Mouse (Mus musculus) stomach, postnatal 0 days (tissue): ENCODE data around the gene 4930523C07Rik. TPM values are rescaled to one million over a fixed set of nuclear protein-coding genes. Genes with fewer than 3 reads are reported as not detected.

ENCODE experiments used
- ATAC-seq: fragments of 200-750 bp; cut with Nextera tagmentation; 2 replicates; pipeline ENCODE4 v1.8.0; 2017; ENCODE audit not compliant: low FRiP score, low TSS enrichment
- DNase-seq: peaks from one replicate; pipeline ENCODE4 v3.0.0-alpha.2; 2016; ENCODE audit warnings: low spot score
- H3K27ac ChIP-seq: fragments of 300-500 bp; sonication (generic); replicated peaks from 2 replicates; pipeline ENCODE4 v1.5.1; 2014; ENCODE audit warnings: mild to moderate bottlenecking, control low read depth
- H3K27me3 ChIP-seq: fragments of 300-500 bp; sonication (generic); 2 replicates; pipeline ENCODE4 v1.6.1; 2014; ENCODE audit warnings: low read length; ENCODE audit not compliant: control insufficient read depth, insufficient read depth
- H3K36me3 ChIP-seq: fragments of 300-500 bp; sonication (generic); 2 replicates; pipeline ENCODE4 v1.6.1; 2014; ENCODE audit warnings: low read length, mixed read lengths; ENCODE audit not compliant: control insufficient read depth, insufficient read depth
- H3K4me1 ChIP-seq: fragments of 300-500 bp; sonication (generic); replicated peaks from 2 replicates; pipeline ENCODE4 v1.6.1; 2014; ENCODE audit warnings: antibody characterized with exemption; ENCODE audit not compliant: control insufficient read depth, insufficient read depth
- H3K4me2 ChIP-seq: fragments of 300-500 bp; sonication (generic); replicated peaks from 2 replicates; pipeline ENCODE4 v1.6.1; 2014; ENCODE audit warnings: low read depth, mild to moderate bottlenecking, control low read depth, moderate library complexity
- H3K4me3 ChIP-seq: fragments of 300-500 bp; sonication (generic); 2 replicates; pipeline ENCODE4 v1.5.1; 2014; ENCODE audit warnings: low read depth, low read length, control low read depth
- H3K9ac ChIP-seq: fragments of 300-500 bp; sonication (generic); 2 replicates; pipeline ENCODE4 v1.6.1; 2014; ENCODE audit warnings: mild to moderate bottlenecking, low read length, control low read depth, mixed read lengths
- H3K9me3 ChIP-seq: fragments of 300-500 bp; sonication (generic); 2 replicates; pipeline ENCODE4 v1.6.1; 2016; ENCODE audit warnings: low read length; ENCODE audit not compliant: control insufficient read depth
- CTCF ChIP-seq: IDR thresholded peaks from 2 replicates; pipeline ENCODE4 v1.5.1; 2016; ENCODE audit warnings: antibody characterized with exemption, low read depth, mild to moderate bottlenecking, moderate library complexity
- EP300 ChIP-seq: optimal IDR thresholded peaks from 2 replicates; pipeline ENCODE3; 2016; ENCODE audit warnings: antibody characterized with exemption
- WGBS: fragments of 180-500 bp; shearing (Covaris S2); extraction: QIAGEN DNeasy Blood & Tissue Kit; methylation state at CpG from one replicate; pipeline ENCODE4 v1.1.7; 2014; 5-methylcytosine and 5-hydroxymethylcytosine counted together
- polyA plus RNA-seq: library from polyadenylated mRNA; unstranded; fragments of >200 nt; fragmentation: Nextera tagmentation; extraction: Ambion mirVana; gene quantifications from 2 replicates; pipeline ENCODE4 v1.2.1, GENCODE M21; 2015

Gene 4930523C07Rik
- polyA plus RNA-seq = 37.7 and 40.8 TPM in 2 replicates

DNA sequence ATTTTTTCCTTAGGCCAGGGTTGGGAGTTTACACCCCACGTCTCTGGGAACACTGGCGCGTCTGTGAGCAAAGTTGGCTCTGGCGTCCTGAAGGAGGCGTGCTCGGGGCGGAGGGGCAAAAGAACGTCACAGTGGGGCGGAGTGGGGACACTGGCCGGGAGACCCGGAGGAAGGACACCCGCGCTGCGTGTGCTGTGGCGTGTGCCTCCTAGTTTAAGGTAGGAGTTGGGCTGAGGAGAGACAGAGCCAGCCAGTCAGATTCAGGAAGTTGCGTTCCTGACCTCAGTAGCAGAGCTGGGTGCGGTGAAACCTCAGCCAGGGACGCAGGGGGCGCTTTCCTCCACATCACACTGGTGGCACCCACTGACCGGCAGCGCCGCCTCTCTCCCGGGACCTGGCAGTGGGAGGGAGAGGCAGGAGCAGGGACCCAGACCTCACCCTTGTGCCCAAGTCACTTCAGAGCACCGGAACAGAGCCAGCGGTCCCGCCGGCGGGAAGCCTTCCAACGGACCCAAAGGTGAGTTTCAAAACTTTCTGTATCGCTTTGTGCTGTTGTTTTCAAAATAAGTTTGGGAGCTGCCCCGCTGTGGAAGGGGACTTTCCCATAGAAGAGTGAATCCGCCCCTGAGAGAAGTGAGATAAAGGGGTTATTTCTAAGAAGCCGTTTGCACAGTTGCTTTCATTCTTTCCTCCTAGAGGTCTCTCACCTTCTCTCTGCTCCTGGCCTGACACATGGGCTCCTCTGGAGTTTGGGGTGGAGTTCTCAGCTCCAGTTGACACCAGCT is at the start of gene 4930523C07Rik:
4930523C07Rik (plus strand) TSS at position 146 of the 785 bp plus-strand sequence.
- no peak for TF ChIP-seq EP300
- peak; percentile 72 for TF ChIP-seq CTCF
- Histone ChIP-seq H3K4me3 (peak within 1 kb of the TSS; percentile 61), H3K36me3 (no peaks in the 10 kb centered on the region), H3K27me3 (no peaks in the 10 kb centered on the region), H3K9me3 (no peaks in the 10 kb centered on the region), H3K9ac (peak within 1 kb of the TSS; percentile 69), H3K27ac (peak within 1 kb of the TSS; percentile 89), H3K4me1 (peaks cover 4% of the 10 kb centered on the region; the same call in 1 of the 2 replicates), H3K4me2 (peak within 1 kb of the TSS; percentile 70)
- under 1% methylated on average over 33 of the region's 33 CpGs for WGBS
- DNase-seq (peak; percentile 88), ATAC-seq (peak; percentile 91)

DNA sequence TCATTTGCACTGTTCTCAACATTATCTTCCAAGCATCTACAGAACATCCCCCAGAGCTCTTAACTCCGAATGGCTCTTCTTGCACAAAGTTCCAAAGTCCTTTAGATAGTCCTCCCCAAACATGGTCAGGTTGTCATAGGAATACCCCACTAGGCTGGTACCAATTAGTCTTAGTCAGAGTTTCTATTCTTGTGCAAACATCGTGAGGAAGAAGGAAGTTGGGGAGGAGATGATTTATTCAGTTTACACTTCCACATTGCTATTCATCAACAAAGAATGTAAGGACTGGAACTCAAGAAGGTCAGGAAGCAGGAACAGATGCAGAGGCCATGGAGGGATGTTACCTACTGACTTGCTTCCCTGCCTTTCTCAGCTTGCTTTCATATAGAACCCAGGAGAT is 46.9 kb upstream of the 4930523C07Rik start:
- no peak overlapping the region for H3K4me2 ChIP-seq
- no peaks in the 10 kb centered on the region for H3K4me1 ChIP-seq
- H3K9me3 ChIP-seq = no peaks in the 10 kb centered on the region
- ATAC-seq (0 out of 2 replicates have a peak, but pooled peaks have one; percentile 35), DNase-seq (no peak)
- H3K4me3 ChIP-seq = no peak overlapping the region
- no peak overlapping the region for H3K9ac ChIP-seq
- 37% methylated on average over 2 of the region's 2 CpGs for WGBS
- H3K36me3 ChIP-seq = no peaks in the 10 kb centered on the region
- no peak for TF ChIP-seq EP300
- no peak for TF ChIP-seq CTCF
- no peak overlapping the region for H3K27ac ChIP-seq
- no peaks in the 10 kb centered on the region for H3K27me3 ChIP-seq

DNA sequence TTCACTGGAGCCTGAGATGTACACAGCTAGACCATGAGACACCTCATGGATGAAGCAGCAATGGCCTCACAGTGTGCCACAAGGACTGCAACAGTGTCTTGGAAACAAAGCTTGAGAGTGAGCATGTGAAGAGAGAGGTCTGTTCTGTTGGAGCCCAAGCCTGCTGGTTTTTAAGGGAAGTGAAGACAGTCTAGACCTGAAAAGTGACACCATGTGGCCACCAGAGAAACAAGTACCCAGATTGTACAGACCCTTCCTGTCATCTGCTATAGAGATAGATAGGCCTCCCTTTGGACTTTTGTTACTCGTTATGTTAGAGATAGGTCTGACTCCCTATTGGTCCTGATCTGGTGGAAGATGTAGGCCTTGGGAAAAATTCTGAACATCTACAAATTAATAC is 45.8 kb upstream of the 4930523C07Rik start:
- Histone ChIP-seq H3K4me2 (no peak overlapping the region), H3K9me3 (no peaks in the 10 kb centered on the region), H3K36me3 (no peaks in the 10 kb centered on the region), H3K4me1 (no peaks in the 10 kb centered on the region), H3K4me3 (no peak overlapping the region), H3K9ac (no peak overlapping the region), H3K27ac (no peak overlapping the region), H3K27me3 (no peaks in the 10 kb centered on the region)
- TF ChIP-seq EP300 = no peak
- no peak for TF ChIP-seq CTCF
- WGBS = 85% methylated on average over 1 of the region's 1 CpGs
- DNase-seq (no peak), ATAC-seq (no peak)

DNA sequence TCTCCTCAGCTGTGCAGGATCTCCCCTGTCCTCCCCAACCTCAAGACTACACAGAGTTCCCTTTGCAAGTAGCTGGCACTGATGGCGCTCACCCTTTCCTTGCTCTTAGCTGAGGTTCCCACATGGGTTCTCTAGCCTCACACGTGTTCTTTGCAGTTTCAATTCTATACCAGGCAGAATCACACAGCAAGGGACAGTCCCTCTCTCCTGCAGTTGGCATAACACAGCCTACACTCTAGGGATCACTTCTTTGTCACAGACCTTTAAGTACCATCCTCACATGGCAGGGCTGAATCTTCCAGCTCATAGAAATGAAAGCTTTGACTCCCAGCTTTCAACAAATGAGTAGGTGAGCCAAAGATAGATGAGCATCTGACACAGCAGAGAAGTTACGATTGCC is 45.0 kb upstream of the 4930523C07Rik start:
- H3K4me3 ChIP-seq = no peak overlapping the region
- TF ChIP-seq EP300 (no peak), CTCF (no peak)
- no peak overlapping the region for H3K27ac ChIP-seq
- no peaks in the 10 kb centered on the region for H3K9me3 ChIP-seq
- WGBS = 73% methylated on average over 3 of the region's 3 CpGs
- H3K4me2 ChIP-seq = no peak overlapping the region
- no peak for ATAC-seq
- H3K36me3 ChIP-seq = no peaks in the 10 kb centered on the region
- H3K4me1 ChIP-seq = no peaks in the 10 kb centered on the region
- no peak for DNase-seq
- no peaks in the 10 kb centered on the region for H3K27me3 ChIP-seq
- H3K9ac ChIP-seq = no peak overlapping the region

DNA sequence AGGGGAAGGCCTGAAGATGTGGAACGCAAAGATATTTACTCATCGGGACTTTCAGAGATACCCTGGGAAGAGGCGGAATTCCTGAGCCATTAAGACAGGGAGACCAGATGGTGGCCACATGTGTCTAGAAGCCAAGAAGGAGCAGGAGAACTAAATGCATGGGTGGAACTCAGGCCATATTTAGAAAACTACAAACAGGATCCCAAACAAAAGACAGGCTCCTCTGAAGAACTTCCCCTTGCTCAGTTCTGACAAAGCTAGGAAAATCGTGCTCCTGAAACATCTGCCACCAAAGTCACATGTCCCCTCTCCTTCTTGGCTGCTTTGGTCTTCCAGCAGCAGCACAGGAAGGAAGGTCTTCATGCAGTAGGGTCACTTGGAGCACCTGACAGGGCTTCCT is 38.9 kb upstream of the 4930523C07Rik start:
- Histone ChIP-seq H3K36me3 (no peaks in the 10 kb centered on the region), H3K4me3 (no peak overlapping the region), H3K27ac (no peak overlapping the region), H3K27me3 (no peaks in the 10 kb centered on the region), H3K4me1 (no peaks in the 10 kb centered on the region), H3K9ac (no peak overlapping the region), H3K9me3 (no peaks in the 10 kb centered on the region), H3K4me2 (no peak overlapping the region)
- TF ChIP-seq EP300 = no peak
- TF ChIP-seq CTCF = no peak
- WGBS = 63% methylated on average over 4 of the region's 4 CpGs
- ATAC-seq (no peak), DNase-seq (no peak)

DNA sequence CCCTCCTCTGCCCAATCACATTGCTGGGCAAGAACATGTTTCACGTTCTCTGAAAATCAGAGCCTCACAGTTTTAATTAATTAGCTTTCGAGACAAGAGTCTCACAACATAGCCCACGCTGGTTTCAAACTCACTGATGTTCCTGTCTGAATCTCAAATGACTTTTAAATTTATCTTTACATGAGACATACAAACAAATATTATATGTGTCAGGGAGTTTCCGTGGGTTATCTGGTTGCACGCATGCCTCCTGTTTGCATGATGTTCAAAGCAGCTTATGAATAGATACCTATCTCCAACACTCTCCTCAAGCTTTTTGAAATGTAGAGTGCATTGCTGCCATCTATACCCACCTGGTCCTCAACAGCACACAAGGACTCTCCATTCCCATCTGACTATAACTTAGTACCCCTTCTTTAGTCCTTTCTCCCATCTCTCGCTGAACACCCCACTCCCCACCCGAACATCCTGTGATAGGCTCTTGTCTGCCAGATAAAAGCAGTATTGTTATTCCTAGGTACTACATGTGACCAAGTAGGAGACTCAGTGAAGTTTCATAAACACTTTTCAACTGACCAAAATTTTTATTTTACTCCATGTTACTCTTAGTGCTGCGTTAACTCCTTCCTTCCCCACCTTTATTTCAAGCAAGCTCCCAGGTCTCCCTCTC is 37.1 kb upstream of the 4930523C07Rik start:
- 85% methylated on average over 8 of the region's 8 CpGs for WGBS
- no peak for ATAC-seq
- no peak overlapping the region for H3K4me2 ChIP-seq
- H3K36me3 ChIP-seq = no peaks in the 10 kb centered on the region
- no peak overlapping the region for H3K4me3 ChIP-seq
- H3K9me3 ChIP-seq = no peaks in the 10 kb centered on the region
- H3K9ac ChIP-seq = no peak overlapping the region
- no peaks in the 10 kb centered on the region for H3K27me3 ChIP-seq
- TF ChIP-seq EP300 (no peak), CTCF (no peak)
- no peak overlapping the region for H3K27ac ChIP-seq
- H3K4me1 ChIP-seq = no peaks in the 10 kb centered on the region
- no peak for DNase-seq
